Mouse (Mus musculus) lung, postnatal 36 days (tissue): Measurements from ENCODE around the gene Eya2.

Experiments
- DNase-seq: peaks from one replicate; pipeline ENCODE4 v3.0.0; 2022; ENCODE audit warnings: mixed read lengths

The Eya2 gene

DNA sequence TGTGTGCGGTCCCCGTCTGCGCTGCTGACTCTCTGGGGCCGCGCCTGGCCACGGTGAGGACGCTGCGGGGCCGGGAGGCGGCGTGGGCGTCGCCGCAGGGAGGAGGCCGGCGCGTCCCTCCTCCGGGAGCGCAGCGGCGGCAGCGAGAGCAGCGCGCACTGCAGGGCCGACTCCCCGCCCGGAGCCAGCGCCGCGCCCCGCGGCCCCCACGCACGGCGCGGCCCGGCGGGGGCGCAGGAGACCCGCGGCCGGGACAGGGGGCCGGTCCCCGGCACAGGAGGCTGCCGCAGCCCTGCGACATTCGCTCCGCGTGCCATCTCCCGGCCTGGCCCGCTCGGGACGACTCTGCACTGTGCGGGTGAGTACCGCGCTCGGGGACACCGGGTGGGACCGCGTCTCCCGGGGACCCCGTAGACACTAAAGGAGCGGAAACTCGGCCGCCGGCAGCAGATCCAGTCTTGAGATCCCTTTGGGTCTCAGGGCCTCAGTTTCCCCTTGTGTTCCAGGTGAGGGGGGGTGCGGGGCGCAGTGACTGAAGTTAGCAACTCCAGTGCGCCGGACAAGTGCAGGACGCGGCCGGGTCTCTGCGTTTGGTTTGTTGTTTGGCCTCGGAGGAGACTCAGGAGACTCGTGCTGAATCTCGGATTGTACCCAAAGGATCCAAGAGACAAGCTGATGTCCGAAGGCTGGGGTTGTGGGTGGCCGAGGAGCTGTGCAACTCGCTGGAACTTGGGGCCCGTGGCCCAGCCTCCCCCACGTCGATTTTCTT is at the start of gene Eya2:
Eya2 (plus strand) TSS at position 126 of the 769 bp plus-strand sequence.
- DNase-seq = no peak

DNA sequence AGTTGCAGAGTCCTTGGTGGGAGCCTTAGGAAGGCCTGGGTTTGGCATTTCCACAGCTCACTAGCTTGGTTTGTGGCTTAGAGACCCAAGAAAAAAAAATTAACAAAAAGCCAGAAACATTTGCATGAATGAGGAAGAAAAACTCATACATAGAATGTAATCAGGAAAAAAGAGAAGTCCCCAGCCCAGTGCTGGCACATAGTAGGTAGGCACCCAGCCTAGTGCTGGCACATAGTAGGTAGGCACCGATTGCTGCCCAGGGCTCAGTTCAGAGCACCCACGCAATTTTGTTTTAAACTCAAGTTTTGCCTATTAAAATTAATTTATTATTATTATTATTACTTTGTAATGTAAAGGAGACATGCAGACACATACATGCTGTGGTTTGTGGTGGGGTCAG is 49.1 kb upstream of the Eya2 start:
- DNase-seq = no peak

DNA sequence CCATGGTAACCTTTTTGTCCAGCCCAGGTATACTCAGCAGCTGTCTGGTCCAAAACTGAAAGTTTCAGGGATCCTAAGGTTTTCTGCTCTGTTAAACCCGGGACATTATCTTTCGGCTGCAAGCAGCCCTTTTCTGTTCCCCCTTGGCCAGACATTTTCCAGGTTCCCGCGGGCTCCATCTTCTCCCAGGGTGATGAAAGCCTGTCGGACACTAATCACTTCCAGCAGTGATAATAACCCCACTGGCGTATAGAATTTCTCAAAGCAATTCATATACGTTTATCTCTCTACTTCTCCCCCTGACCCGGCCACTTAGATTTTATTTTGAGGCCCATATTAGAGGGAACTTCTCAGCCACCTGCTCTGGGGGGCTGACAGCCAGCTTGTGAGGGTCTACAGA is 48.5 kb upstream of the Eya2 start:
- DNase-seq = no peak

DNA sequence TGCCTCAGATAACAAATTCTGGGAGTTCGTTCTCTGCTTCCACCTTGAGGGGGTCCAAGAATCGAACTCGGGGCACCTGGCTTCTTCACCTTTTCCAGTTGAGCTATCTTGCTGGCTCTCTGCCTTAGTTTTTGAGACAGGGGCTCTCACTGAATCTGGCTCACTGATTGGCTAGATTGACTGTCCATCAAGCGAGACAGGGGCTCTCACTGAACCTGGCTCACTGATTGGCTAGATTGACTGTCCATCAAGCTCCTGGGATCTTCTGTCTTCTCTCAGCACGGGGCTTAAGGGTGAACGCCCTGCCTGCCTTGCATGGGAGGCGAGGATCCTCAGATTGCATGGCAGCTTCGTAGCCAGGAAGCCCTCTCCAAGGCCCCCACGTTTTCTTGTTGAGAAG is 47.4 kb upstream of the Eya2 start:
- DNase-seq = peak; percentile 51

DNA sequence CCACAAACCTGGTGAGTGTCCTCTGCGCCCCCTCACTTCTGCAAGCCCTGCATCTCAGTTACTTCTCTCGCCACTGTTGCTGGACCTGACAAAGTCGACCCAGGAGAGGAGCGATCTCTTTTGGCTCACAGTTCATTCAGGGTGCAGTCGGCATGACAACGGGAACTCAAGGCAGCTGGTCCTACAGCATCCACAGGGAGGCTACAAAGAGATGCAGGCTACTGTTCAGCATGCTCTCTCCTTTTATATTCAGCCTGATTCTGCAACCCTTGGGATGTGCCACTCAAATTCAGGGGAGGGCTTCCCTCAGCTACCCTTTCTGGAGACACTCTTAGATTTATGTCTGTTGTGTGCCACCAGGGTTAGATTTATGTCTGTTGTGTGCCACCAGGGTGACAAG is 46.2 kb upstream of the Eya2 start:
- DNase-seq = no peak

DNA sequence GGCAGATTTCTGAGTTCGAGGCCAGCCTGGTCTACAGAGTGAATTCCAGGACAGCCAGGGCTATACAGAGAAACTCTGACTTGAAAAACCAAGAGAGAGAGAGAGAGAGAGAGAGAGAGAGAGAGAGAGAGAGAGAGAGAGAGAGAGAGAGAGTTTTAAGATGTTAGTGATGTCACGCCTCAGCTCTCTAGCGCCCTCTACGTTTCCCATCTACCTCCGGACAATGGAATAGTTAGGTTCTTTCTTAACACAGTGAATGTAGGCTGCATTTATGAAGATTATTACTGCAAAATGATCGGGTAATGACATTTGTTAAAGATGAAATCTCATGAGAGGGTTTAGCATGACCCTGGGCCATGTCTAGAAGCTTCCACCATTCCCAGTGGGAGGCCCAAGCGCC is 44.4 kb upstream of the Eya2 start:
- DNase-seq = peak; percentile 27

DNA sequence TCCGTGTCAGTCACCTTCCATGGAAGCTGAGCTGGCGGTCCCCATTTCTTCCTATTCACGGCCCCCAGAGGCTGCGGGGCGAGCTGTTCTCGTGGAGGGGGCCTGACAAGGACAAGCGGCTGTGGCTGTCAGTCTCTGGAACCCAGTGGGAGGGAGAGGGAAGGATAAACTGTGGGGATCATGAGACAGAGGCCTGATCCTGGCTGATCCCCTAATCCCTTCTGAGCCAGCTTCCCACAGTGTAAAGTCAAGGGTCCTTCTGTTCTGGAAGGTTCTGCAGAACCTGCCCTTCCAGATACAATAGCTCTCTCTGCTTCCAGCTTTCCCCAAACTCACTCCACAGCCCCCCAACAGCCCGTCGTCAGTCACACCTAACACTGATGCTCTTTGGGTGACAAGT is 40.8 kb upstream of the Eya2 start:
- DNase-seq = no peak

DNA sequence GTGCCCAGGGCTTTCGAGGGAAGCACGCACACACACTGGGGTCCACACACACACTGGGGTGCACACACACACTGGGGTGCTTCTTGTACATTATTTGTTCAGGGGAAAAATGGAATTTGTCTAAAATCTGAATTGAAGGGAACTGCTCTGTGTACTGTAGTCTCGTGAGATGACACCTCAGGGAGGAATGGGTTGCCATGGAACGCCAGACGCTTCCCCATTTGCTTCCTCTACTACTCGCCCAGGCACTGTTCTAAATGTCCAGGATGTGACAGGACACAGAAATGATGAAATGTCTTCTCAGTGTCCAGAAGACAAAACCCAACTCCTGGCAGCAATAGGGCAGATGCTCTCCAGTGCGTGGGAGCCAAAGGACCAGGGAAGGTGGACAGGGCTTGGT is 37.6 kb upstream of the Eya2 start:
- DNase-seq = no peak

DNA sequence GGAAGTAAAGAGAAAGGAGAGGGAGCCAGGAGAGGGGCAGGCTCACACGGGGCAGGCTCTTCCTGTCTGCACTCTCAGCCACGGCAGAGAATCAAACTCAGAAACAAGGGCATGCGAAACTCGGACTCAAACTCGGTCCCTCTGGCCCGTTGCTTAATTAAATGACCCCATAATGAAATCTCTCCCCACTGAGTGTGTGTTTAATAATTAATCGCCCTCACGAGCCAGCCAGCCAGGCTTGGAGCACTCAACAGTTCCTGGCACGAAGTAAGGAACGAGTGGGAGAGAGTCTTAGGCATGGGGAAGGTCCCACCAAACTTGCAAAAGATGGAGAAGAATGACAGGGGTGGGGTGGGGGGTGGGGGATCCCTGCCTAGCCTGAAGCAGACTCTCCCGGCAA is 35.9 kb upstream of the Eya2 start:
- DNase-seq = peak; percentile 4

DNA sequence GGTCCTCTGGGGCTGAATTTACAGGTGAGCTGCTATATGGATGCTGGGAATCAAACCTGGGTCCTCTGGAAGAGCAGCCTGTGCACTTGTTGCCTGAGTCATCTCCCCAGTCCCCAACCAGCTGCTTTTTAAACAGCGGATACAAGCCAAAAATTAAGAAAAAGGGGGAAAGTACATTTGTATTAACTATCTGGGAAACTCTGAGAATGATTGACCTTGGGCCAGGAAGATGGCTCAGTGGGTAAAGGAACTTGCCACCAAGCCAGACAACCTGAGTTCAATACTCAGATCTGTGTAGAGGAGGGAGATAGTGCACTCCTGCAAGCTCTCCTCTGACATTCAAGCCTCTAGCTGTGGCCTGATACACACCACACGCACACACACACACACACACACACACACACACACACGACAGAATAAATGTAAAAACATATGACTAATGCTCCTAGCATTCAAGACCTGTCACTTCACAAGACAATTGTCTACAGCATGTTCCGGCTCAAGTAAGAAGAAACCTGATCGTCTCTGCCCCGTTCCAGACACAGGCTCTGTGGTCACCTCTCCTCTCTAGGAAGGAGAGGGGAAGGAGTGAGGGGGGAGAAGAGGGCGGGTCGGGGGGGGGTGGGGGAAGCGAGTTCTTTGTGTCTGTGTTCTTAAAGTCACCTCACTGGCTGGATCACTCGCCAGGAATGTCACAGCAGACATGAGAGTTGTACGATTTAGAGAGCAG is 35.2 kb upstream of the Eya2 start:
- DNase-seq = no peak

DNA sequence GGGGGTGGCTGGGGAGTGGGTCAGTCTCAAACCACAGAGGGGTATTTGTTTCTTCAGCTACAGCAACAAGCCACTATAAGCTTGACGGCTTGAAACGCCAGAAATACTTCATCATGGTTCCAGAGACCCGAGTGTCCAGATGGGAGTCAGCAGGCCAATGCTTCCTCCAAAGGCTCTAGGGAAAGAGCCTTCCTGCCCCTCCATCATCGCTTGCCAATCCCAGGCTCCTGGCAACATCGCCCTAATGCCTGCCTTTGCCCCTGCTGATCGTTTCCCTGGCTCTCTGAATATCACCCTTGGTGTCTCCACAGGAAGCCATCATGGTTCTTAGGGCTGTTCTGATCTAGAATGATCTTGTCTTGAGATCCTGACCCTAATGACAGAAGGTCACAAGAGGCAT is 33.0 kb upstream of the Eya2 start:
- DNase-seq = no peak

DNA sequence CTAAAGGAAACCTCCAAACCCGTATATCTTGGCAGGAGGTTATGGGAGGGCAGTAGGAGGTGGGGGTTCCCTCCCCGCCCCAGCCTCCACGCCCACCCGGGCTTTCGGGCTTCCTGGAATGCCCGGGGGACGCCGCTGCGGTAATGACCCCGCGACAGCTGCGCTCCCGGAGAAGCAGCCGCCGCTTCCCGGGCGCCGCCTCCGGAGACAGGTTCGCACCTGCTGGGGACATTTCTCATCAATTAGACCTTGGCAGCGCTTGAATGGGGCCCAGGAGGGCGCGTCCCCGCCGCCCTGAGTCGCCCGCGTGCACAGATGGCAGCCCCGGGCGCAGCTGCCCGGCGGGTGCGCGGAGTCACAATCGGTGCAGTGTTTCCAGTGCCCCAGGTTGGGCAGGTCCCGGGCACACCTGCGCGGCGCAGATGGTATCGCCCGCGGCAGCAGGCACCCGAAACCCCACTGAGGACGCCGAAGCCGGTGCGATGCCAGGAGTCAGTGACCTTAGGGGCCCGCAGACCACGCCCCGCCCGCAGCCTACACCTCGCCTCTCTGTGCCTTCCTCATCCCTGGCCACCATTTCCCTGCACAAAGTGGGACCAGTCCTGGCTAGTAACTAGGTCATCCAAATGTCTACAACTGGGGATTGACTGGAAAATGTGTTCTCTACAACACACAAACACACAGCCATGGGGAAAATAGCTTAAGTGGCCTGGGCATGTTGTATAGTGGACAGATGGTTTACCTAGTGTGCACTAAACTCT is 31.4 kb upstream of the Eya2 start:
- DNase-seq = peak; percentile 13

DNA sequence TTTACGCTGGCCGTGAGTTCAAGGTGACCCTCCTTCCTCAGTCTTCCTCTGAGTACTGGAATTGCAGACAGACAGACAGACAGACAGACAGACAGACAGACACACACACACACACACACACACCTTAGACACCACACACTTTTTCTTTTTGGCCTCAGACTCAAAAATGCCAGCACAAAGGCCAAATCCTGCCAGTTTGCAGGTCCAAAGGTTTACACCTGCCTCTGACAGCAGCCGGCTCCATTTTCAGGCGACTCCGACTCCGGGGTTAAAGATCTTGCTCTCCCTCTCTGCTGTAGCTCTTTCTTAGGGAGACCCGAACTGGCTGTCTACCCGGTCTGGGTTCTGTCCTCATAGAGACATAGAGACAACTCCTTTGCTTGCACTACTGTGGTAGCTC is 30.7 kb upstream of the Eya2 start:
- no peak for DNase-seq

DNA sequence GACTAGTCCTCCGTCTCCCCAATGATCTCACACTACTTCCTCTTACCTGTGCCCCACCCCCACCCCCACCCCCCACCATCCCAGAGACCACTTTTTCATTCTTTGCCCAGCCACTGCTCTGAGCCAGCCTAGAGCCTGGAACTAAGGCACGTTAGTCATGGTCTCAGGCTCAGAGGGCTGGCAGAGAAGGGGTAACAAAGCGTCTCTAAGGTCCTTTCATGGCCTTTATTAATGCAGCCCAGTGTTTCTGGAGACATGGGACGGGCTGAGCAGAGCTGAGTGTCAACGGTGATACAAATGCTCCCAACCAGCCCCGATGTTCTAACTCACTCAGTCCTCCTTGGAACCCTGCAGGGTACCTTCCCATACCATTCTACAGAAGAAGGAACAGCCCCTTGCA is 30.2 kb upstream of the Eya2 start:
- no peak for DNase-seq

DNA sequence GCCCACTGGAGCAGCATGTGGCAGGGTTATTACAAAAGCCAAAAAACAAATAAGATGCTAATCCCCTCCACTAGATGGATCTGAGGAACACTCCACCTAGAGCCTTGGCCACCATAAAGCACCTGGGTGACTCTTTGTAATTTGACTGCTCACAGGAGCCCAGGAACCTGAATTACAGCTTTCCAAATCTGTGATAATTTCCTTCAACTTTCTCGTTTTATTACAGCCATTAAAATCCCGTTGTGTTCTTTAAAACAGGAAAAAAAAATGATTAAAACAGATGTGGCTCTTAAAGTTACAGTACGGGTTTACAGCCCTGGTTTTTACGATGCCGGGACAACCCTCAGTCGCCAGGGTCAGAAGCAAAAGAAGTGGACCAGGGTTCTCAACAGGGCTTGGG is 27.9 kb upstream of the Eya2 start:
- no peak for DNase-seq

DNA sequence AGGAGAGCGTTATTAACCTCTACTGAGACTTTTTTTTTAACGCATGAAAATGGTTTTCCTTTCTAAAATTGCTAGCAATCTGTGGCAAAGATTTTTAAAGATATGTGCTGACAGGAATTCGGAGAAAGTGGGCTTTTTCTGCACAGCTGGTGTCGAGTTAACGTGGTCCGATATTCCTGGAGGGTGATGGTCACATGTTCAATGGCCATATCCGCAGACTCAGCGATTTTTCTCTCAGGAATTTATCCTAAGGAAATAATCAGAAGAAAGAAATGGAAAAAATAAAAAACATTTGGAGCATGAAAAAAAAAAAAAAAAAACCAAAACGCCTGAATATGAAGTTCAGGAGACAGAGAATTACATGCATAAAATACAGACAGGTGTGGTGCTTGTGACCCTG is 27.0 kb upstream of the Eya2 start:
- no peak for DNase-seq

DNA sequence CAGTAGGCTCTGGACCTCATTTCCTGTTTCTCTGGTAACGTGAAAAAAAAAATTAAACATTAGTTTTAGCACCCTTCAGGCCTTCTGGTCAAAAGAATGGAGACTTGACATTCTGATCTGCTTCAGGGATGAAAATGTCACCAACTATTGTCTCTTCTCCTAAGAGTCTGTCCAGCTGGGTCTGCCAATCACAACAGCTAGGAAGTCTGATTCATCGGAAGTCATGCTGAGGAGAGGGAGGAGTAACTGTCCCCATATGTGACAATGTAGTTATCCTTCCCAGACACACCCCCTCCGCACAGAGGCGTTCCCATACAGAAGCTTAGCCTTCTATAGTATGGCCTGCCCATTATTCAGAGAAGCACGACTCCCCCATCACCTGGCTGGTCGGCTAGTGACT is 25.9 kb upstream of the Eya2 start:
- no peak for DNase-seq

DNA sequence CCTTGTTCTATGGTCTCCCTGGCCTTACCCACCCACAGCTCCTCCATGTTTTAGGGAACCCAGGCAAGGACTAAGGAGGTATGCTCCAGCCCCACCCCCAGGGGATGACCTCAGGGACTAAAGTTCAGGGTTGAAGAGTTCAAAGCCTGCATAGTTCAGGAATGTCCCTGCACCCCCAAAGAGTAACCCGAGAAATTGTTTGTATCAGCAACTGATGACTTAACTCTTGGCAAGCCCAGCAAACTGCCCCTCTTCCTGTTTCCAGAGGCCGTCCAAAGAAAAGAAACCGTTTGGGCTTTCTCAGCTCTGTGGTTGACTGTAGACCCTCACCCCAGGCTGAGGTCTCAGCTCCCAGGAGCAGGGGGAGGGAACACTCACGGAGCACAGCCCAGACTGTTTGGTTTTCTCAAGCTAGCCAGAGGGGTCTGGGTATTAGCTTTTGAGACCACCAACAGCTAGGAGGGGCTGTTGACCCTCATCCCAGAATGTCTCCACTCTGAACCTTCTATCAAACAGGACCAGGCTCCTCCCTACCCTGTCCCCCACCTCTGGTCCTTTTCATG is 23.5 kb upstream of the Eya2 start:
- DNase-seq = no peak

DNA sequence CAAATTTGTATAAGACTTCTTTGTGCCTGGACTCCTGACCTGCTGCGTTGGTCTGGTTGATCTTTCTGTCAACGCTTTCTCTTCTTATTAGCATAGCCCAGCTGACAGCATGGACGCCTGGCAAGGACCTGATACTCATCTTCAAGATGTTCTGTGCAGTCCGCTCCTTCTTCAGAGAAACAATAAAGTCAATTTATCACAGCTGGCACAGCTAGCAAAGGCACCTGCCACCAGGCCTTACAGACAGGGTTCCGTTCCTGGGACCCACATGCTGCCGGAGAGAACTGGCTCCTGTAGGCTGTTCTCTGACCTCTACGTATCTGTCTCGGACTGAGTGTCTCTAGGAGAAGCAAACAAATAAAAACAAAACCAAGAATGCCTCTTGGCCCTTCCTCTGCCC is 11.8 kb upstream of the Eya2 start:
- no peak for DNase-seq

DNA sequence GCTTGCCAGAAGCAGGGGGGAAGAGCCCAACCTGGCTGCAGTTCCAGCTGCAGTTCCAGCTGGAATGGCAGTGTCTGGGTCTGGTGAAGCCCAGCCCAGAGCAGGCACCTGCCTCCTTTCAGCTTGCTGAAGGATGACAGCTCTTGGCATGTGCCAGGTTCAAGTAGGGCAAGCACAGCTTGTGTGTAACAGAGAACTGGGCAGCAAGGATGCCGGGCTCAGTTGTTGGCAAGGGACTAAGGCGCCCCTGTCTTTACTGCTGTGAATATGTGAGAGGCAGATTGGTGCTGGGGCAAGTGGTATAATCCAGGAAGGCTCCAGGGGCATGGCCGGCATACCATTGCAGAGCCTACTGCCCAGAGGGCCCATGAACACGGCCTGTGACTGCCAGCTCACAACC is 11.3 kb upstream of the Eya2 start:
- no peak for DNase-seq

DNA sequence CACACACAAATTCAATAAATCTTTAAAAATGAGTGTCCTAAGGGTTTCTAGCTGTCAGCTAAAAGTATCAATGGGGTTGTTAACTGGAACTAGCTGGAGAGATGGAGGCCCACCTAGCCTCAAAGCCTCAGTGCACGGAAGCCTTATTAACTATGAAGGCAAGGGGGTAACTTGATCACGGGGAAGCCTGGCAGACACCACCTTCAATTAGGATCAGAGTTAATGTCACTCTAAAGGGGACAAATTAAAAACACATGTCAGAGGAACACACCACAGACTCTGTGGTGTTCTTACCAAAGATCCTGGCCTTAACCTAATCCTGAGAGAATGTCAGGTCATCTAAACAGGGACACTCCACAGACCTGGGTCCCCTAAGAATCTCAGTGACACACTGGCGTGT is 10.3 kb upstream of the Eya2 start:
- no peak for DNase-seq

DNA sequence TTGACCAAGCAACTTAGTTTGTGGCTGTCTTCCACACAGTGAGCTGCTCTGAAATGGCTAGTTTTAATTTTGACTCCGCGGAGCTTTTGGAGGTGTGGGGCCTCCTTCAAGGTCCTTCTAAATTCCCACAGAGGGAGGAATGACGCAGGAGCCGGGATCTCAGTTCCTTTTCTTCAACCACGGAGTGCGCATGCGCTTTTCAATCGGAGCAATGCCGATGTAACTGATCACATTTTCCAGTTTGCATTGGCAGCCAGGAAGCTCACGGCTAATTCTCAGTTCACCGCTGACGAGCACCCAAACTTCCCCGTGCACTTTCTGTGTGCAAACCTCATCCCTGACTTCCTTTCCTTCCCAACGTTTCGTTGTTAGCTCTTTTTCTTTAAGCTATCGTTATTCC is 4.1 kb upstream of the Eya2 start:
- DNase-seq = no peak

DNA sequence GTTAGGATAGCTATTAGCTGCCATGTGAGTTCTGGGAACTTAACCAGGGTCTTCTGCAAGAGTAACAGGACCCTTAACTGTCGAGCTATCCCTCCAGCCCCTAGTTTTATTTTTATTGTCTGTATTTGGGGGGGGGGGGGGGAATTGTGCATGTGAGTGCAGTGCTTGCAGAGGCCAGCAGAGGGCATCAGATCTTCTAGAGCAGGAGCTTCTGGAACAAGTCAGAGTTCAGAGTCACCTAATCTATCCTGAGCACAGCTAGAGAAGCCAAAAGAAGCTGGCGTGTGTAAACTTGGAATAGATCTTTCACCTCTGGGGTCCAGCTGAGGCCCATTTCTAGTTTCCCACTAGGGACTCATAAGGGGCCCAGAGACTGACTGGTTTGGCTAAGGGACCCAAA is 1.1 kb upstream of the Eya2 start:
- peak; percentile 33 for DNase-seq

DNA sequence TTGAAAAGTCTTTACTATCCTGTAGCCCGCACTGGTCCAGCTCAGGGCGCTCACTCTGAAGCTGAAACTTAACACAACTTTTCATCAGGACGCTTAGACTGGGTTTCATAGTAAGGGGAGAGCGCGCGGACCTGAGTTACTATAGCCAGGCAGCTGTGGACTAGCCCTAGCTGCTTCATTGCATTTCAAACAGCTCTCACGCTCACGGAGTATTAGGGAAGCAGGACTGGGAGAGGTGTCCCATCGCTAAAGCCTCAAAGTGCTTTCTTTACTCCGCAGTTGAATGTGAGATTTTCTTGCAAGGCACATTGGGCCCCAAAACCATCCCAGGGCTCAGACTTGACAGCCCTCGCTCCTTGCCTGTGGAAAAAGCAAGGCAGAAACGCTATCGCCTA is 841 bp downstream of the Eya2 start:
- DNase-seq = no peak
